Mouse (Mus musculus) right cerebral cortex, postnatal 14 days (tissue): ENCODE data around the gene Rasgrp1.

Source experiments
- DNase-seq: peaks from one replicate; pipeline ENCODE4 v3.0.0; 2022

Gene Rasgrp1

DNA sequence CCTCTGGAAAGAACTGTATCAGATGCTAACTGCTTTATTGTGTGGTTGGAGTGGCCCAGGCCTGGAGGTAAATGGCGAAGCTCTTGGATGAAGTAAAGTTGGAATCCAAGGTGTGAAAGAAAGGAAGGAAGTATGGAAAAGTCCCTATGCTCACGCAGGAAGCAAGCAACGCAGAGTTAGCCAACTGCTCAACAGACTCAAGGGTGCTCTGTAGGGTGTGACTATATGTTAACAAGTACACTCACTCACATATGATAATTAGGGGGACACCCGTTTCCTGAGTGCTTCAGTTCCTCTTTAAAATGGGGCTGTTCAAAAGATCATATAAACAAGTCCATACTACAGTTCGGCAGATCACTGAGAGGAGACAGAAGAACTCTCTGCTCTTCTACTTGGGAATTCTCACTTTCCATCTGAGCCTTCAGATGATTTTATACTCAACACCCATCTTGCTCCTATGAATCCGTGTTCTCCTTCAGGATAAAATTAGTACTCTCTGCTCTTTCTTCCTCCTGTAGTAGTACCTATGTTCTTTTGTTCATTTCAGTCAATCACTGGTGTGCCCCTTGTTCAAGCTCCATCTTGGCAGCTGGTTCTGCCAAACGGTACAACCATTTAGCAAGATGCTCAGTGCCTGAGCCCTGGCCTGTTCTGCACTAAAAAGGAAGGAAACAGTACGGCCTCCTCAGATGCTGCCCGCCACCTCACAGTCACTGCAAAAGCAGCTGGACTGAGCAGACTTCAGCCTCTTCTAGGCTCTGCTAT is 14.1 kb downstream of the Rasgrp1 start:
- DNase-seq: no peak

DNA sequence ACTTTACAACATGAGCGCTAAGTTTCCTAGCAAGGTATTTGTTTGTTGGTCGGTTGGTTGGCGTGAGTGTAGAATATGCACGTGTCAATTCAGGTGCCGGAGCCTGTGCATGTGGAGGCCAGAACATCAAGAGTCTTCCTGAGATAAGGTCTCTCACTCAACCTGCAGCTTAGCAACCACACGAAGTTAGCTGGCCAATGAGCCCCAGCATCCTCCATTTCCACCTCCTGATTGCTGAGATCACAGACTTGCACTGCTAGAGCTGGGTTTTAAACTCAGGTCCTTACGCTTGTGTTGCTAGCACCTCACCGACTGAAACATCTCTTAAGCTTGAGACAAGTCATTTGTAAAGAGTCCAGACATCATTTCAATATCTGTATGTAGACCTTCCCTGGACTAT is 20.4 kb downstream of the Rasgrp1 start:
- DNase-seq: no peak

- DNase-seq: no peak
These were observed 21.6 kb downstream of the Rasgrp1 start for GRCm38 (mm10) chr2:117321231-117321630.

GRCm38 (mm10) chr2:117318991-117319390 is 23.8 kb downstream of the Rasgrp1 start:
- DNase-seq: no peak

- no peak for DNase-seq
These were observed 29.1 kb downstream of the Rasgrp1 start for GRCm38 (mm10) chr2:117313586-117314235.

DNA sequence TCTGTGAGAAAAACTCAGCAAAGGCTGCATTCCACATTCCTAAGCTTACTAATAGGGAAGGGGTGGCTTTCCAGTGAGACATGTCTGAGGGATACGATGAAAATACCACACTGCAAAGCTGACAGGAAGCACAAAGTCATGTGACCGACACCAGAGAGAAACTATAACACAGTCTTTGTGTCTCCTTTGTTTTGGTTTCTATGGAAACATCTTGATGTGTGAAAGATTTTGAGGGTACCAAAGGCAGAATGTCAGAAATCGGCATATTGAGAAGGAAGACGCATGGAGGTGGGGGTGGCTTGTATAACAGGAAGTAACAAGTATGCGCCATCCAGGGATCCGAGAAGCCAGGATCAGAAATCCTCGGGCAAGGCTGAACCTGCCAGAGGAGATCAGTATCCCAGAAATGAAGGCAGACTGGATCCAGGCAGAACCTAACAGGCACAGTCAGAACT is 30.3 kb downstream of the Rasgrp1 start:
- no peak for DNase-seq

DNA sequence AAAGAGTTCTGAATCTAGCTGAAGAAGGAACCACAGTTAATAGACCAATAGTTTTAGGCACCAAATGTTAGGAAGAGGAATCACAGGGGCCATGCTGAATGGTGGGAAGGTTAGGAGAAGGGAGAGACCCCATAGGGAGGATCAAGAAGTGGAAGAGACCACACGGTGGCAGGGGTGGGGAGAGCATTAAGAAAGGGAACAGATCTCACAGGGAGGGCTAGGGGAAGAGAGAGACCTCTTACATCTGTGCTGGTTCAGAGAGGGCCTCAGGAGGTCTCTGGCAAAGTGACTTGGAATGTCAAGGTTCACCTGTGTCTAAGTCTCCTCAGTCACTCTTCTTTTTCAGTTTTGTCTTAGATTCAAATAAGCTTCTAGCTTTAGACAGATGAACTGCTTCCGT is 30.8 kb downstream of the Rasgrp1 start:
- DNase-seq: no peak

DNA sequence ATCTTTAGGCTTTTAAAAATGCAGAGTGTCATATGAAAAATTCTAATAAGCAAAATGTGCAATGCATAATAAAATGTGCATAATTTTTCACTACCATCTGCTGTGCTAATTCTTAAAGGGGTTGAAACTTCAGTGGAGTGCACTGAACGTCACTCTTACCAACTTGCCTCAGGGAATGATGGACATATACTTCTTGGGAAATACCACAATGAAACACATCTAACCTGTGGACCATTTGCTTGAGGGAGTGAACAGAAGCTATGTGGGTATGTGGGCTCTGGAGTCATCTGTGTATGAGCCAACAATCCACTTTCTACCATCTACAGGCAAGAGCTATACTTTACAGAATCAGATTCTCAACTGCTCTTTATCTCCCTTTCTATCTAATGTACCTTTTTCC is 31.5 kb downstream of the Rasgrp1 start:
- no peak for DNase-seq

- no peak for DNase-seq
These were observed 33.8 kb downstream of the Rasgrp1 start for GRCm38 (mm10) chr2:117309046-117309445.

DNA sequence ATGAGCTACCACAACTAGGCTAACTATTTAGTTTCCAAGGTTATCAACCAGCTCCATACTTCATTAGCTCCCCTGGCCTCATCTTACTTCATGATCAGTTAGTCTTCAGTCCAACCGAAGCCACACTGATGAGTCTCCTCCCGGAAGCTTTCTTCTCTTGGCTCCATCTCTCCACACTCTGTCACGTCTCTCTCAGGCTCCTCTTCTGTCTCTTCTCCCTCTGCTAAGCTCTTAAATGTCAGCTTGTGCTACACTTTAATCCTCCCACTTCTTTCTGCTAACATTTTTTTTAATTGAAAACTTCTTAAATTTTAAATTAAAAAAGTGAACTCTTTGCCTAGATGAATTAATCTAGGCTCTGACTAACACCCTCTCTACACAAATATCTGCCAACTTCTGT is 34.8 kb downstream of the Rasgrp1 start:
- DNase-seq: no peak

DNA sequence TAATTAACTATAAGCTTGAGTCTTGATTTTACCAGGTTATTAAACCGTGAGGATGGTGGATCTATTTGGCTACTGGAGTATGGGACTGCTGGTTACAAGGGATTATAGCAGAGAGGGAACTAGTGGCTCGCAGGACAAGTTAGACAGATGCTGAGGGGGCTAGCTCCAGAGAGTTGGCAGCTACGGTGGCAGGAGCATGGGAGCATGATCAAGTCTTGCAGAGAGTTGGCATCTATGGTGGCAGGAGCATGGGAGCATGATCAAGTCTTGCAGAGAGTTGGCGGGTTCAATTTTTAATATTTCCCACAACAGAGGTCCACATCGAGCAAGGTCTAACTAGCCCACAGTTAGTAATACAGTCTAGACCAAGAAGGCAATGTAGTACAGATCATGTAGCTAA is 37.9 kb downstream of the Rasgrp1 start:
- DNase-seq: no peak

DNA sequence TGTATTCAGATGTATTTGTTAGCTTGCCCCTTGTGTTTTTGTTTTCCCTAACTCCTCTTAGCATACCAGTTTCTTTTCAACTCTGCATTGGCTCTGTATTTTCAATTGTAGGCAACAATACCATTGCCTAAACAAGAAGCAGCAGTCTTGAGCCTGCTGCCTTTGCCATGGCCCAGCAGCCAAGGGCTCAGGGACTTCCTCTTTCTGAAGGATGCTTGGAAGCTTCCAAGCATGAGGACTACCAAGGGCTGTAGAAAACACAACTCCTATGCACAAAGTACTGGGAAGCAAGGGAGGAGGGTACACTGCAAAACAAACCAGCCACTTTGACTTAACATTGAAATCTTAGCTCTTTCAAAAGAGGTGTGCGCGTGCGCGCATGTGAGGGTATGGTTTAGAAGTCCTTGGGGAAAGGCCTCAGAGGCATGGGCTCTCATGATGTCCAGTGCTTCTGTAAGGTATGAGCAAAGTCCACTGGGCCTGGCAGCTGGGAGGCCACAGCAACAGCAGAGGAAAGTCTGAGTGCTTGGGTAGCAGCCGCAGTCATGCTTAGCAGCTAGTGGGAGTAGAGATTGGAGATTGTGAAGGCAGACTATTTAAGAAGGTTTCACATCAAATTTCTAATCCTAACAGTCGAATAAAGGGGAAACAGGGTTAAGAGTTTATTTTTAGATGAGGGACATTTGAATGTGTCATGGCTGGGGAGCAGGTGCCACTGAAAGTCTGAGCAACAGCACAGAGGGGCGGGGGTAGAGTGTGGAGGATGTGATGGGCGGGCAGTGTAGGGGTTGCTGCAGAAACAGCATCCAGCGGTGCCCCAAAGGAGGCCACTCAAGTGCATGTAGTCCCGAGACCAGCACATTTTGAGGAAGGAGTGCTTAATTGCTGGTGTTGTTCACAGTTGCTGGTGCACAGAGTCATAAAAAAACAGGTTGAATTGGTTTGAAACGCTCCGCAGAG is 39.1 kb downstream of the Rasgrp1 start:
- no peak for DNase-seq

DNA sequence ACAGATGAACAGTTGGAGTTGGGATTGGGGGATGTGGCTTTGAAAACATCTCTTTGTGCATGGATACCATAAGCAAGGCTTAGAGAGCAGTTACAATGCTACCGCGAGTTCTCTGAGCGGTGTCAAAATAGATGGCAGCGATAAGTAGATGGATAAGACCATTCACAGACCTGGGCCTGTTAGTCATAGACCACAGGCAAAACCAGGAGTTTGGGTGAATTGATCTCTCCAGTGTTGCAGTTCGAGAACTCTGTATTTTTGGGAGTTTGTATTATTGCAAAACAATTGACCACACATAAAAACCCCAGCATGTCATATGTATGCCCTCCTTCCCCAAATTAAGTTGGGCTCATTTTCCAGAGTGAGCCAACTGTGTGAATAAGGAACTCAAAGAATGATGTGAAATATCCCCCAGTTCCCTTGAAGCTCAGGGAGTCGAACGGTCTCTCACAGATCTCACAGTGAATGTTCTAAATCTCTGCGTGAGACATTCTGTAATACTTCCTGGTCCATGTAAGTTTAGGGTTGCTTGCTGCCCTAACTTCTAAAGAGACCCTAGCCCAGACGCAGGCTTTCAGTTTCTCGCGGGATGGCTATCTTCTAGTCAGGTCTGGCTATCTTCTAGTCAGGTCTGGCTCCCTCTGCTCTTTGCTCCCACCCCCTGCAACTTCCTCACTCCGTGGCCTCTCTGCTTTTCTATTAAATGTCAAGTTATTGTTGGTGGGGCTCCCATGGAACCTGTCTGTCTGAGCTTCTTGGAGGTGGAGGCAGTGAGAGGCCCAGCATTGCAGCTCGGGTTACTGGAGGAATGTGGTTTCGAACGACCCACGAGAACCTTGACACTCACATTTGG is 43.0 kb downstream of the Rasgrp1 start:
- no peak for DNase-seq

DNA sequence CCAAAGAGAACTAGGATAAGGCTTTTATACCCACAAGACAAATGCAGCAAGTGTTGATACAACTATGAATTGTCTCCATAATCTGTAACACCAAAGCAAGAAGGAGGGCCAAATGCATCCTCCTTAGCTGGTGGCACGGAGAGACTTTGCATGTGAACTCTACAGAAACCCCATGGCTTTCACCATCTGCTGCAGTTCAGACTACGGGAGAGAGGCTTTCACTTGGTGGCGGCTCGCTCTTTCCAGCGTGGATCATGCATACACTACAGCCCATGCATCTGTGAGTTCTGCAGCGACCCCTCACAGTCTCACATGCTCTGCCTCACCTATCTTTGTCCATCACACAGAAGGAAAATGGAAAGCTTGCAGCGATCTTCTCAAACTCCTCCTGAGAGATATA is 54.5 kb downstream of the Rasgrp1 start:
- DNase-seq: no peak

DNA sequence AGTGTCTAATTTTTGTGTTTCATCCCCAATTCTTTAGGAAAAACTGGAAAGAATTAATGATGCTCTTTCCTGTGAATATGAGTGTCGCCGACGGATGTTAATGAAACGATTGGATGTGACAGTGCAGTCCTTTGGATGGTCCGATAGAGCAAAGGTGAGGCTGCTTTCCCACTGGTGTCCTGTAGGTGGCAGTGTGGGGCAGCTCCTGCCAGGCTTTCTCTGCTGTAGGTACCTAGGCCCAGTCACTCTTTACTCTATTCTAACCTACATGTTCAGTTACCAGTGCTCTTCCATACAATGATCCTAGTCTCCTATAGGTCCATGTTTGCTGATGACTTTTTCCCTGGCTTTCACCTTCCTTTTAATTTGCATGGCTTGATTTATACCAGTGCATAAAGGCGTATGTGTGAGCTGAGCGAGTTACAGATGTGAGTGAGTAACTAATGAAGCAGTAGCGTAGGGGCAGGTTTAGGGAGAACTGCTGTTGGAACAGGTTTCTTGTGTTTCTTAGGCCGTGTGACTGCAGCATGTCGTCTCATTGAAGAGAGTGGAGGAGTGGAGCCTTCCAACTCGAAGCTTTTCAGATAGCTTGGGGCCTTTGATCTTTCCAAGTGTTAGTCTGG is 78.9 kb downstream of the Rasgrp1 start:
- DNase-seq: peak; percentile 38

DNA sequence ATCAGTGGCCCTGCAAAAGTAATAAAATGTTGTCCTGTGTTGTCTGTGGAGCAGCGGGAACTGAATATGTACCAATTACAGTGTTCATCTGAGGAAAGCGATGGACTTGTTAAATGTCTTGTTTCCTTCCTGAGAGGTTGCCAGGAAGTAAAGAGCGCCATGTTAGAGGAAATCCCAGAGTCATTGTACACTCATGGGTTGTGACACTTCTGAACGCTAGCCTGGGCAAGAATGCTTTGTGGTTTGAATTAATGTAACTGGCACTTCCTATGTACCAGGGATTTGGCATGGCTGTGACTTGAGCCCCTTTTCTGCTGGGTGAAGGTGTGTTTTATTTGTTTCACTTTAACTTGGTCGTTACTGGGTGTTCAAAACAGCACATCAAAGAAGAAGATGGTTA is 80.6 kb downstream of the Rasgrp1 start:
- no peak for DNase-seq

DNA sequence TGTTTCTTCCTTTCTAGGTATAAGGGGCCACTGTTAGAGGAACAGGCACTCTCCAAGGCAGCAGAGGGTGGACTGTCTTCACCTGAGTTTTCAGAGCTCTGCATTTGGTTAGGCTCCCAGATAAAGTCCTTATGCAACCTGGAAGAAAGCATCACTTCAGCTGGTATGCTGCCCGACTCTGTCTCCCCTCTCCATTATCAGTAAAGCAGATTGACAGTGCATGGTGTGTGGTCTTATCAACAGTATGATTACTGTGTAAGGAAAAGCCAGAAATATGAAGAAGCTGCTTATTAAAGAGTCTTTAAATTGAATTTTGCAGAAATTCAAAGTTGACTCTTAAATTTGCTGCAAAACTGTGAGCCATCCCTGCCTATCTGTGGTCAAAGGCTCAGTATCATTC is 85.2 kb downstream of the Rasgrp1 start:
- no peak for DNase-seq

- DNase-seq: no peak
These were observed 87.4 kb downstream of the Rasgrp1 start for GRCm38 (mm10) chr2:117255415-117255814.

GRCm38 (mm10) chr2:117250001-117250510 is 92.7 kb downstream of the Rasgrp1 start:
- DNase-seq: no peak

DNA sequence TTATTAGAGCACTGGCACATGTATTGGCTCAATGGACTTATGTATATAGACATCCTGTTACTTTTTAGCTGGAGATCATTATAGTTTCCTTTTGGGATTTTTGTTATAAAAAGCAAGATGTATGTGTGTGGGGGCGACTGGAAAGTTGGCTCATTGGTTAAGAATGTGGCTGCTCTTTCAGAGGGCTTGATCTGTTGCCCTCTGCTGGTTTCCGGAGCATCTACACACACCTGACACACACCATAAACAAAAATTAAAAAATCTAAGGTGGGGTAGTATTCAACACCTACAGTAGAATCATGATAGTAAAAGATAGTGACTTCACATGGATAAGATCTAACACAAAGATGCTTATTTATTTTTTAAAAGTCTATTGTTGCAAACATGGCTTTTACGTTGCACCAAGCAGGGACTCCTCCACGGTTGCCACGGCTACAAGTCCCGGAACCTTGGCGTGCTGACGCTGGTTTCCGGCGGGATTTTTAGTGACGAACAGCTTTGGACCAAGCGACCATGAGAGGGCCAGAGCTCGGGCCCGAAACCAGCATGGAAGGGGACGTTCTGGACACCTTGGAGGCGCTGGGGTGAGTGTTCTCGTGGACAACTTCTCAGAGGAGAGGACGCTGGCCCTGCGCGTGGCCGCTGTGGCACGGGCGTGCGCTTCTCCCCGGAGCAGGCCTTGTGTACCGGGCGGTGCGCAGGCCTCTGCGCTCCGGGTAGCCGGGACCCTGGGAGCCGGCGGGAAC is 93.4 kb downstream of the Rasgrp1 start, which contains the start of gene Fam98b:
Gene Fam98b (plus strand): TSS at position 485 of the 746 bp plus-strand sequence.
- DNase-seq: peak; percentile 86

DNA sequence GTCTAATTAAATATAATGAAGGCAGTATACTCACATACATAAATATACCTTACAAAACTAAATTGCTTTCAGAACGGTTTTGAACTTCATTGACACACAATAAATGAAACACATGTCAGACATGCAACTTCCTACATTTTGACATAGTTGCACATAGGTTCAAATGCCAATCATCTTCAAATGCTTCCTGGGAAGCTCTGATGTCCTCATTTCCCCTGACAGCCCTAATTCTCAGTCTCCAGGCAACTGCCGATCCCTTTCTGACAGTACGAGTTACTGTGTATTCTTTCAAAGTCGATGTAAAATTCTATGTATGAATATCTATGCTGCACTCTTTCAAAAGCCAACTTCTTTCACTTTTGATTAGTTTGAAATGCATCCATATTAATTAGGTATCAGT is 100.8 kb downstream of the Rasgrp1 start:
- no peak for DNase-seq
